Mouse (Mus musculus) E14TG2a.4 (cell line): ENCODE data around the gene Mapkap1.

Experiments
- H3K27me3 ChIP-seq: 2 replicates; pipeline ENCODE4 v1.6.1; 2014; ENCODE audit warnings: low read length, control low read depth; ENCODE audit not compliant: insufficient read depth
- H3K36me3 ChIP-seq: 2 replicates; pipeline ENCODE4 v1.6.1; 2014; ENCODE audit warnings: low read length, control low read depth; ENCODE audit not compliant: insufficient read depth
- H3K4me1 ChIP-seq: replicated peaks from 2 replicates; pipeline ENCODE4 v1.6.1; 2014; ENCODE audit warnings: low read depth, low read length, control low read depth
- H3K4me3 ChIP-seq: replicated peaks from 2 replicates; pipeline ENCODE4 v1.5.1; 2014; ENCODE audit warnings: mild to moderate bottlenecking, low read length
- H3K9me3 ChIP-seq: 2 replicates; pipeline ENCODE4 v1.6.1; 2014; ENCODE audit warnings: low read length, control low read depth
- CTCF ChIP-seq: conservative IDR thresholded peaks from 2 replicates; pipeline ENCODE4 v1.5.1; 2014; ENCODE audit warnings: low read length
- NANOG ChIP-seq: IDR thresholded peaks from 2 replicates; pipeline ENCODE4 v1.6.1; 2014; ENCODE audit warnings: borderline replicate concordance, low read length, mixed read lengths
- POU5F1 ChIP-seq: IDR thresholded peaks from 2 replicates; pipeline ENCODE4 v1.6.1; 2014; ENCODE audit warnings: low read length, borderline replicate concordance

The Mapkap1 gene

GRCm38 (mm10) chr2:34628903-34629540, 222.5 kb downstream of the Mapkap1 start:
- TF ChIP-seq POU5F1 (no peak), NANOG (no peak), CTCF (no peak)
- Histone ChIP-seq H3K4me1 (peaks cover 22% of the 10 kb centered on the region), H3K4me3 (no peak overlapping the region), H3K9me3 (no peaks in the 10 kb centered on the region), H3K27me3 (no peaks in the 10 kb centered on the region; the same call in 1 of the 2 replicates), H3K36me3 (peaks cover 14% of the 10 kb centered on the region)

GRCm38 (mm10) chr2:34629758-34630157, 223.2 kb downstream of the Mapkap1 start:
- H3K4me3 ChIP-seq: no peak overlapping the region
- peaks cover 27% of the 10 kb centered on the region for H3K4me1 ChIP-seq
- TF ChIP-seq NANOG (no peak), POU5F1 (no peak), CTCF (no peak)
- no peaks in the 10 kb centered on the region; the same call in 1 of the 2 replicates for H3K27me3 ChIP-seq
- H3K9me3 ChIP-seq: no peaks in the 10 kb centered on the region
- peaks cover 8% of the 10 kb centered on the region for H3K36me3 ChIP-seq

DNA sequence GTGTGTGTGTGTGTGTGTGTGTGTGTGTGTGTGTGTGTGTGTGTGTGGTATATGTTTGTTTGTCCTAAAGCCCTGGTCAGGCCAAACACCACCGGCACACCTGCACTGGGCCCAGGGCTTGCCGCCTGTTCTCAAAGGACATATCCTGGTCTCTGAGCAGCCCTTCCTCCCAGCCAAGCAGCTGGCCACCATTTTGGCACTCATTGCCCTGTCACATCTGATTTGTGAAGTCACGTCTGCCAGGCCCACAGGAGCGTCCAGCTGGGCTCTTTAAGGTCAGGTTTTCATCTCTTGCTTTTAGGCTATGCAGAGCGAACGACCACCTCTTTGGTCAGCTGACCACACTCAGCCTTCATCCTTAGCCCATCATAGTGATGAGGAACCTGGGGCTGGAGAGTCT, 223.9 kb downstream of the Mapkap1 start:
- no peaks in the 10 kb centered on the region for H3K9me3 ChIP-seq
- H3K36me3 ChIP-seq: peaks cover 2% of the 10 kb centered on the region; the same call in 1 of the 2 replicates
- H3K4me1 ChIP-seq: peaks cover 31% of the 10 kb centered on the region
- H3K4me3 ChIP-seq: no peak overlapping the region
- TF ChIP-seq POU5F1: no peak
- TF ChIP-seq NANOG: no peak
- TF ChIP-seq CTCF: no peak
- no peaks in the 10 kb centered on the region; the same call in 1 of the 2 replicates for H3K27me3 ChIP-seq

DNA sequence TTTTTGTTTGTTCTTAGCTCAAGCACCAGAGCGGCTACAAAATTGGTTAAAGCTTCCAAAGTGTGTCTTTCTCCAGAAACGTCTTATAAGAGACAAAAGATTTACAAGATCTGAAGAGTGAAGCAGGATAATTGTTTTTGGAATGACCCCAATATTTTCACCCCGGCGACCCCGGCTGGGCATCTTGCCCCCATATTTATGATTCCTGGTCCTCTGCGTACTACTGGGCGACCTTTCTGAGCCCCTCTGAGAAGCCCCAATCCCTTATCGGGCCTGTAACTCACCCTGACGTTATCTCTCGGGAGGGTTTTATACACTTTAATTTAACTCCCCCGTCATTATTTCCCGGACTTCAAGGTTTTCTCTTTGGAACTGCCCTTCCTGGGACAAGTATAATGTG, 225.5 kb downstream of the Mapkap1 start:
- TF ChIP-seq NANOG (no peak), CTCF (no peak)
- Histone ChIP-seq H3K36me3 (no peaks in the 10 kb centered on the region), H3K4me1 (peaks cover 37% of the 10 kb centered on the region), H3K27me3 (no peaks in the 10 kb centered on the region; the same call in 1 of the 2 replicates), H3K9me3 (no peaks in the 10 kb centered on the region), H3K4me3 (no peak overlapping the region)

DNA sequence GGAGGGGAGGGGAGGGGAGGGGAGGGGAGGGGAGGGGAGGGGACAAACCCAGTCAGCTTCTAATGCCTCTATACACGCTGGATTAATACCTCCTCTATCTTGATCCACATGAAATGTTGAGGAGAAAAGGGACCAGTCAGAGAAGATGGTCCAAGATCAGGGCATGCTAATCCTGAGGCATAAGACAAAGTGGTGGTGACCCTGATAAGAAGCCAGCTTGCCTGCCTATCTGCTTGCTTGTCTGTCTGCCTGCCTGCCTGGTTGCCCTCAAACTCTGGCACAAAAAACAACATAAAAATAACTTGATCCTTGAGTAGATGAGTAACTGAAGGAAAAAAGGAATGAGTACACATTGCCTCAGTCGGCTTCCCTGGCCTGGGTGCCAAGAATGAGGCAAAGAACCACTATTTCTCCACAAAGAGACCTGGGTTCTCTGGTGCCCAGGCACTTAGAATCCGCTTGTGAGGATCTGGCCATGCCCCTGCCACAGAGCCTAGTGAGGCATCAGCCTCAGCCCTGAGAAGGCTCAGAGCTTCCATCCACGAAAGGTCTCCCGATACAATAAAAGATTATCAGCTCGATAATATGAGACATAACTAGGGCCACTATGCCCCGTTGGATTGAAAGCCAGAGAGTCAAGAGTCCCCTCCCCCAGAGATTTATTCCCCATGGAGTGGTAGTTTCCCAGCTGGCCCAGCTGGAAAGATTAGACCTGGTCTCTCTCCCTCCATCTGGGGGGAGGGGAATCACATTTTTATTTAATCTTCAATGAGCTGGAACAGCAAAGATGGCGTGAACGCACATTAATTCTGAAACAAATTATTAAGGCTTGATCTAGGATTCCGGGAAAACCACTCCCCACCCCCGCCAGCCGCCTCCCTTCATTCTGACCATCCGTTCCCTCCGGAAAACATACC, 228.9 kb downstream of the Mapkap1 start:
- TF ChIP-seq NANOG (no peak), CTCF (no peak), POU5F1 (no peak)
- Histone ChIP-seq H3K36me3 (no peaks in the 10 kb centered on the region), H3K9me3 (no peaks in the 10 kb centered on the region), H3K4me1 (peaks cover 43% of the 10 kb centered on the region), H3K27me3 (peaks cover 12% of the 10 kb centered on the region), H3K4me3 (peak overlapping the region; percentile 23; the same call in 1 of the 2 replicates)

DNA sequence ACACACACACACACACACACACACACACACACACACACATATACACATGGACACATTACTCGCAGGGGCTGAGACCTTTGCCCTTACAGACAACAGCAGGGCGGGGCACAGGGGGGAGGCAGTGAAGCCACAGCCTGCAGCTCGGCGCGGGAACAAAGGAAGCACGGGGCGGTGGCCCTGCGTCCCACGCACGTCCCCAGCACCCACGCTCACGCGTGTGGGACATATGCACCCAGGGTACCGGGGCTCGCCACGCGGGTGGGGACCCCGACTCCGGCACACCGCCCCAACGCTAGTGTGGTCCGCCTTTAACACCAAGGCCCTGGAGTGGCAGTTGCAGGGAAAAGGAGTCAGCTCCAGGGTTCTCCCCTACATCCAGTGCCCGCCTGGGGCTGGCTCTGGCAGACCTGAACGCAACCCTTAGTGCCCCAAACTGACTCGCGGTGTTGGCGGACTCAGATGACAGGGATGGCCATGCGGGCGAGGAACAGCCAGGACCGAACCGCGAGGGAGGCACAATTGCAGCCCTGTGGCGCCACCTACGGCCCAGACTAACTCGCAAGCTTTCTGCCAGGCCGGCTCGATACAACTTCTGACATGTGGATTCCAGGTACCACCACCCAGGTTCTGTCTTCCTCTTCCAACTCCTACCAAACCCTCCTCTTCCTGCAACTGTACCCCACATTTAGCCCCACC, 232.5 kb downstream of the Mapkap1 start:
- Histone ChIP-seq H3K4me1 (peaks cover 65% of the 10 kb centered on the region), H3K9me3 (no peaks in the 10 kb centered on the region), H3K27me3 (peaks cover 12% of the 10 kb centered on the region), H3K4me3 (peak overlapping the region; percentile 81), H3K36me3 (no peaks in the 10 kb centered on the region)
- no peak for TF ChIP-seq POU5F1
- TF ChIP-seq CTCF: peak; percentile 40; the same call in 1 of the 2 replicates

GRCm38 (mm10) chr2:34639725-34640124, 233.2 kb downstream of the Mapkap1 start:
- Histone ChIP-seq H3K4me1 (peaks cover 66% of the 10 kb centered on the region), H3K9me3 (no peaks in the 10 kb centered on the region), H3K36me3 (no peaks in the 10 kb centered on the region), H3K27me3 (peaks cover 12% of the 10 kb centered on the region), H3K4me3 (peak overlapping the region; percentile 23; the same call in 1 of the 2 replicates)
- TF ChIP-seq CTCF (no peak), NANOG (no peak), POU5F1 (no peak)

- Histone ChIP-seq H3K4me1 (peaks cover 76% of the 10 kb centered on the region), H3K9me3 (no peaks in the 10 kb centered on the region), H3K27me3 (peaks cover 12% of the 10 kb centered on the region), H3K4me3 (peak overlapping the region; percentile 74), H3K36me3 (no peaks in the 10 kb centered on the region)
- TF ChIP-seq POU5F1 (no peak), CTCF (peak; percentile 81)
Observed at GRCm38 (mm10) chr2:34642351-34642750, 235.8 kb downstream of the Mapkap1 start.
